Mouse (Mus musculus) kidney, postnatal 10 days (tissue): ENCODE results near the gene Uhmk1.

Source experiments
- DNase-seq: peaks from one replicate; pipeline ENCODE4 v3.0.0; 2021; ENCODE audit warnings: mixed read lengths

Gene Uhmk1

DNA sequence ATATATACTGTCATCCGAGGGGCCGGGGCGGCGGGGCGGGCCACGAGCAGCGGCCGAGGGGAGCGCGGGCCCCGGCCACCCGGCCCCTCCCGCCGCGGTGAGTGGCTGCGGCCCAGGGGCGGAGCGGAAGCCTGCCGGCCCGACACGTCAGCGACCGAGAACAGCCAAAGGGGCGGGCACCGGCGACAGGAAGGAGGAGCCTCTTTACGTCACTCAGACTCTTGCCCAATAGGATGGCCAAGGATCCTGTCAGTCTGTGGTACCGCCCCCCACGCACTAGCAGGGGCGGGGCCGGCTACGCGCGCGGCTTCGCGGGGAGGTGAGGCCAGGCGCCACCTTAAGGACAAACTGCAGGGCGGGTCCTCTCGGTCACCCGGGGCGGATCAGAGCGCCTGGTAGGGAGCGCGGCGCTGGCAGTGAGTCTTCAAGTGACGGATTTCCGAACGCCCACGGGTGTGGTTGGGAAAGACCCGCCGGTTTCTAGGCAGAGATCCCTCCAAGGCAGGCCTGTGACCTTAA is 40.3 kb downstream of the Uhmk1 start, which contains the start of gene Uap1:
Gene Uap1, minus strand, starts transcription at position 144 of the 519 bp plus-strand sequence.
- peak; percentile 98 for DNase-seq

GRCm38 (mm10) chr1:170173991-170174813 is 41.0 kb downstream of the Uhmk1 start:
- DNase-seq: peak; percentile 27

DNA sequence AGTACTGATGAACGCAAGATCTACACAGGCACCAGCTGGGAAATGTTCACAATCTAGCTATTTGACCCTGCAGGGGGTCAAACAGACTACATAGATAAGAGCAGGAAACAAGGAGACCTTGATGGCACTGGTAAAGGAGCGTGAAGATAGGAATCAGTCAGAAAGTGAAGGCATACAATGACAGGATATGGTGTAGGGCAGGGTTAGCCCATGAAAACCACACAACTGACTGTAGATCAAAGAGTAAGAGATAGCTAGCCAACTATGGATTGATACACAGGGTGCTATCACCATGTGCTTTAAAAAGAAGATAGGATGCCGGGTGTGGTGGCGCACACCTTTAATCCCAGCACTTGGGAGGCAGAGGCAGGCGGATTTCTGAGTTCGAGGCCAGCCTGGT is 47.4 kb downstream of the Uhmk1 start:
- no peak for DNase-seq

- DNase-seq: no peak
Measured at GRCm38 (mm10) chr1:170164913-170165312, 50.3 kb downstream of the Uhmk1 start.

- no peak for DNase-seq
Measured at GRCm38 (mm10) chr1:170164053-170164614, 51.1 kb downstream of the Uhmk1 start.

- DNase-seq: no peak
Measured at GRCm38 (mm10) chr1:170163398-170163943, 51.7 kb downstream of the Uhmk1 start.

DNA sequence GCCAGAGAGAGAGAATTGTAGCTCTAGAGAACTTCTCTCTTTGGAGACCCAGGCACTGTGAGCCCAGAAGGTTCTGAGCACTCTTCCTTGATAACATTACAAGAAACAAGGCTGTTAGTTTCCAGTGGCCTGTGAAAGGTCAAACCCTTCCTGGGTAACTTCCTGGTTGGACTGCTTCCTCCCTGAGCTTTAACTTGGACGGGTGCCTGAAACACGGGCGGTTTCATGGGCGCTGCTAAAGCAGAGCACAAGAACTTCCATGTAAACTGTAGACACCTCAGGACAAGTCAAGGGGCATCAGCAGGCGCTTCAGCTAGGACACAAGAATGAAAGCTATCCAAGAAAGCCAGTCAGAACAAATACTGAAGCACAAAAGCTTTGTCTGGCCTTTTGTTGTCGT is 53.3 kb downstream of the Uhmk1 start:
- DNase-seq: peak; percentile 58

GRCm38 (mm10) chr1:170160397-170160938 is 54.7 kb downstream of the Uhmk1 start:
- no peak for DNase-seq

DNA sequence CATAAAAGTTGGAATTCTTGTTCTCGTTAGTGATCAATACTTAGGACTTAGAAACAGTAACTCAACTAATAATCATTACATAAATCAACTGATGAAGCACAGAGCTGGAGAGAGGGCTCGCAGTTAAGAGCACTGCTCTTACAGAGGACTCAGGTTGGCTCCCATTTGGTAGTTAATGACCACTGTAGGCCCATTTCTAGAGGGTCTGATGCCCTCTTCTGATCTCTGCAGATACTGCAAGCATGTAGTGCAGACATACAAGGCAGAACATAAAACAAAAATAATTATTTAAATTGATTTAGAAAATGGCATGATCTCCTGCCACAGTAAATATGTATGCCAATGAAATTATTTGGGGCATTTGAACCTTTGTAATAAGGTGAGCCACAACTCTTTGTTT is 55.5 kb downstream of the Uhmk1 start:
- no peak for DNase-seq

- no peak for DNase-seq
Measured at GRCm38 (mm10) chr1:170155761-170156160, 59.4 kb downstream of the Uhmk1 start.

DNA sequence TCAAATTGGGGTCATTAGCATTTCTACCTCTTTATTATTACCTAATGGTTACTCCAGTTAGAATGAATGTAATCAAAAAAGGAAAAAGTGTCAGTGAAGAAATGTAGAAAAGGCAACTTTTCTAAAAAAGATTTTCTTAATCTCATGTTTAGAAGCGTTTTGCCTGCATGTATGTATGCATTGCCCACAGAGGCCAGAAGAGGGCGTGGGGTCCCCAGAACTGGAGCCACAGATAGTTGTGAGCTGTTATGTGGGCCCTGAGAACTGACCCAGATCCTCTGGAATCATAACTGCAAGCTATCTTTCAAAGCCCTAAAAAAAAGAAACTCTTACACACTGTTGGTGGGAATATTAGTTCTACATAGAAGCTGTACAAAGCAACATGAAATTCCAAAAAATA is 59.9 kb downstream of the Uhmk1 start:
- no peak for DNase-seq

GRCm38 (mm10) chr1:170153986-170154385 is 61.2 kb downstream of the Uhmk1 start:
- DNase-seq: no peak

DNA sequence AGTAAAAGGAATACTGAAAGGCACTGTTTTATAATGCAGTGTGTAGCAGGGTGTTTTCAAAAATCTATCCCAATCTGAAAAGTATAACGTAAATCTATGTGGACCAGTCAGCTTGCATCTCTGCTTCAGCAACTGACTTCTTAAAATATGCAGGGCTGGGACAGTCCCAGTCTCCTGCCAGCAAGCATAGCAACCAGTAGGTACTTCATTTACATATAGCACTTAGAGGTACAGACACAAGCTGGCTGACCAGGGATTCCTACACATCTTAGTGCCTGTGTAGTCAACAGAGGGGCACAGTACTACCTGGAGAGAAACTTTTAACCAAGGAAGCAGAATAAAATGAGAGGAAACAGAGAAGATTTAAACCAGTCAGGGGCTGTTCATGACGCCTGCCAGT is 62.6 kb downstream of the Uhmk1 start:
- no peak for DNase-seq

DNA sequence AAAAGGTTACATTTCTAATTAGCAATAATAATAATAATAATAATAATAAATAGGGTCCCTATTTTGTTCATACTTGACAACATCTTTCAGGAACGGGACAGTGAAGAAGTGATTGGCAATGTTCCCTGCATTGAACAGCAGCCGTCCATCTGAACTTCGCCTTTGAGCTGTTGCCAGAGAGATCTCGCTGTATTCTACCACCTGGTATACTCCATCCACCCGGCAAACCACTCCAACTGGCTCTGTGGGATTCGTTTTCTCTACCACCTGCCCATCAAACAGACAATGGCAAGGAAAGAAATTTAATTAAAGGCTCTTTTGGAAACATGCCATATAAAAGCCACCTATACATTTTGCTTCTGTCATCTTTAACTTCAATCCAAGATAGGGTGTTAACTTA is 64.3 kb downstream of the Uhmk1 start:
- no peak for DNase-seq

GRCm38 (mm10) chr1:170149756-170150155 is 65.4 kb downstream of the Uhmk1 start:
- DNase-seq: no peak

- no peak for DNase-seq
Measured at GRCm38 (mm10) chr1:170148536-170148935, 66.7 kb downstream of the Uhmk1 start.

DNA sequence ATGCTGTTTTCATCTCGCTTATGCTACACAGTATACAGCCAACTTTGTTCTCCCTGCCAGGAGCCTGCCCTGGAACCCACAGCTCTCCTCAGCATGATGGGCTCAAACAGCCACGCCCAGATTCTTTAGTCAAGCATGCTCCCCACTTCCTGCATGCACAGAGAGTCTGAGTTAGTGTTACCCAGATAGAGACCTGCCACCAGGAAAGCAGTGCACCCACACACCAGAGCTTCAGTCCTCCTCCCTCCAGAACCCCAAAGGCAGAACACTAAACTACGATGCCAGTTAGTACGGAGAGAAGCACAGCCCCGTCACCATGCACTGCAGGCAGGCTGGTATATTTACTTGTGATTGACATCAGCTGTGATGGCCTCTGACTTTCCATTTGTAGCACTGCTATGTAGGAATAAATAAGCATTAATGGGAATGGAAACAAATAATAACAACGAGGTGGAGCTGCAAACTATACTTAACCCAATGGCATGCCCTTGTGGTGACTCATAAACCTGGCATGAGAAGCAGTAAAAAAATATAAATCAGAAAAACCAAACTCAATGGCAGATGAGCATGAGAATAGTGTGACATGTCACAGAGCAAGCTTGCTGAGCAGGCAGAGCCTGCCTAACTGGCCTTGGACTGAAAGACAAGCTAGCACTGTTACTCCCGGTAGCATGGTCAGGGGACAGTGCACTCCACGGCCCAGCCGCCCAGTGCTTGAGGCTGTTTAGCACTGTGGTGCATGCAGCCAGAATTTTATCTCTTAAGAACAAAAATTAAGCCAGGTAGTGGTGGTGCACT is 67.3 kb downstream of the Uhmk1 start:
- no peak for DNase-seq

GRCm38 (mm10) chr1:170145606-170146005 is 69.6 kb downstream of the Uhmk1 start:
- no peak for DNase-seq
